Mouse (Mus musculus): ENCODE results near the gene Npffr2. TPM values are rescaled to one million over a fixed set of nuclear protein-coding genes. Genes with fewer than 3 reads are reported as not detected.

The Npffr2 gene
- polyA plus RNA-seq, 1 experiment: 1.4 TPM

Other genes with a start within 250 kb of the Npffr2 start
- 0.04 and 0.12 TPM in 2 replicates for gene Gc, start 69.5 kb upstream of the Npffr2 start, polyA plus RNA-seq (2012; rRNA removed)

All from frontal cortex, adult 2 months (tissue).